Mouse (Mus musculus) right cerebral cortex, postnatal 10 days (tissue): Measurements from ENCODE around the gene Adamts13.

Source experiments
- DNase-seq, 2 experiments: peaks; one replicate each; pipeline ENCODE4 v3.0.0; 2021; ENCODE audit warnings: low spot score in 2 of 2

Gene Adamts13

DNA sequence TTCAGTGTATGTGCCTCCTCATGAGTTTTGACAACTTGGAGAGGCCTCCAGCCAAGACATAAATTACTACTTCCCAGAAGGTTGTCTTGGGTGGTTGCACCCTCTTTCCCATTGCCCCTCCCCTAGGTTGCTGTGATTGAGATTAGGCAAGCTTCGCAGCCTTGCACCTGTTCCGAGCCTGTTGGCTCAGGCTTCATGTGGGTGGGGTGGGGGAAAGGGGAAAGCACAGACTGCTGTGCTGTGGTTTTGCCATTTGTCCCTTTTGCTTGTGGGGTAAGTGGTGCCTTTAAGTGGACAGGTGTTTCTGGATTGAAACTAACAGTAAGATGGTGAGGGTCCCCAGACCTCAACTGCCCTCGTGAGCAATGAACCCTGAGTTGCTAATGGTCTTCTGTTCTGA lies 62.8 kb downstream of the Adamts13 start:
- no peak for DNase-seq

DNA sequence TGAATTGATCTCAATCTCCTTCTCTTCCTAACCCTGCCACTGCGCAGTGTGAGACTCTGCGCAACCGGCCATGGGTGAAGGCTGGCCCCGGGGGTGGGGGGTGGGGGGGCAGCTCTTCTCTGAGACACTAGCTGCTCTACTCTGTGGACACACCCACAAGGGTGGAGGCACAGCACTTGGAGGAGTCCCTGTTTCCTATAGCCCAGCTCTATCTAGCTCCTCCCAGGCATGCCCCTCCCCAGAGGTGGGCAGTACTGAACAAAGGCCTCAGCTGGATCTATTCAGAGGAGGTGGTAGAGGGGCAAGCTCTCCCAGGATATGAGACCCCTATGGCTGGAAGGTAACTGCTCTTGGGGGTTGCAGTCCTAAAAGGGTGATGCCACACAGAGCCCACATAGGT lies 63.8 kb downstream of the Adamts13 start:
- no peak for DNase-seq

DNA sequence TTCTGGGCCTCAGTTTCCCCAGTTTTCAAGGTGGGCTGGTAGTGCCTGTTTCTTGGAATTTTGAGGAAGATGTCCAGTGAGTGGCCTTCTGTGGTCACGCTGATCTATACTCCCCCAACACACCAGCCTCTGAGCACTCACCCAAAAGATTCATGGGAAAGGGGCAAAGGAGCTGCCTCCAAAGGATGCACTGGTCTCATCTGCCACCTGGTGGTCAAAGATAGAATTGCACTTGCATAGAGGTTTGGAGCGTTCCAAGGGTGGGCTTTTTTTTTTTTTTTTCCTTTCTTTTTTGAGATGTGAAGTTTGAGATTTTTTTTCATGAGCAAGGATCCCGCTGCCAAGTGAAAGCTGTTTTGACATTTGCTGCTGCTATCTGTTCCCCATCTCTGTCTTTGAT lies 65.4 kb downstream of the Adamts13 start:
- peak; percentile 83 to 90 for DNase-seq

DNA sequence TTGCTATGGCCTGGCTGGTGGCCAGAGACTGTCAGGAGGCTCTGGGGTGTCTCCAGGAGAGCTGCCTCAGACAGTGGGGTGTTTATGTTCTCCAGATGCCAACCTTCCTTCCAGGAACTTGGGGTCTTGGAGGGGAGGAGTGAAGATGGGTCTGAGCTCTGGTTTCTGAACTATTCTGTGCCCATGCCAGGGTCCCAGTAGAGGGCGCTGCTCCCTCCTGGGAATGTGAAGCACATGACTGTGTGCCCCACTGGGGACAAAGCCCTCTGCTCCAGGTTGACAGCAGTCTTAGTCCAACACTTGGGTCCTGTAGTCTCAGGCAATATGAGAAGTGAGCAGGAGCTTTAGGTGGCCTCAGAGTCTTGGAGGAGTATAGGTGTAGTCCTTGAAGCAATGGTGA lies 66.1 kb downstream of the Adamts13 start:
- no peak for DNase-seq

DNA sequence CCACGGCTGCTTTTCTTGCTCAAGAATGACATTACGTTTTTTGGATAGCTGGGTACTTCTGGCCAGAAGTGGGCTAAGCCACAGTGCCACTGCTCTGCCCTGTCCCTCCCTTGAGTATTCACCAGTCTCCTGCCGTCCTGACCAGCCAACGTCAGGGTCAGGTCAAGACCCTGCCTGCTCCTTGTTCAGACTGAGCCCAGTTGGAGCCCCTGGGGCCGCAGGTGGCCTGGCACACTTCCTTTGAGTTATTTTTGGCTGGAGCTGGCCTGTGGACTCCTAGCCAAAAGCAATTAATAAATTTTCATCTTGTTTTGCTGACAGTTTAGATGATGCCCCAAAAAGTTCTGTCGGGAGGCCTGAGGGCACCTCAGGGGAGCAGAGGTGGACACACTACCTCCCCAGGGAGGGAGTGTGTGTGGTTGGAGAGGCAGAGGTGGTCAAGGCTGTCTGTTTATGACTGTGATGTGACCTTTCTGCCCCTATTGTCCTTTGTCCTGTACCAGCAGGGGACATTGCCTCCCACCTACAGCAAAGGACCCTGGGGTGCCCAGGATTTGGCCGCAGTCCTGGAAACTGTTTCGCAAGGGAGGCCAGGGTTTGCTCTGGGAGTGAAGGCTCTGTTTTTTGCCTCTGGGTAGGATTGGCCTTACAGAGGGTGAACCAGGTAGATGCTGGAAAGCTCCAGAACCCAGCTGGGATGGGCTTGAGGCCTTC lies 69.1 kb downstream of the Adamts13 start:
- DNase-seq, result no peak

DNA sequence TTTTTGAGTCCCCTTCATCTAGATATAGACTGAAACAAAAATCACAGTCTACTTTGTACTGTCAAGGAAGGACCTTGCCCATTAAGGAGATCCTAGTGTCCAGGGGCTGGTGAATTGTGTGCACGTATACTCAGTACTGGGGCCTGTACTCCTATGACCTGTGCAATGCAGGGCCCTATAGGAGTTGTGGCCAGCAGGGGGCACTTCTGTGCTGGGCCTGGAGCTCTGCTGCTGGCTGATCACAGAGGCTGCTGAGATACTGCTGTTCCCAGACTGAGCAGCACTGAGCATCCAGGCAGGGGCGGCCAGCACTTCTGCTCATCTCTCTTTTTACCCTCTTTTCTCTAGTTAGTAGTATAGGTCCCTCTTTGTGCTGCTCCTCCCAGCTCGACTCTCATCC lies 70.2 kb downstream of the Adamts13 start:
- DNase-seq, result peak; percentile 92 to 94

DNA sequence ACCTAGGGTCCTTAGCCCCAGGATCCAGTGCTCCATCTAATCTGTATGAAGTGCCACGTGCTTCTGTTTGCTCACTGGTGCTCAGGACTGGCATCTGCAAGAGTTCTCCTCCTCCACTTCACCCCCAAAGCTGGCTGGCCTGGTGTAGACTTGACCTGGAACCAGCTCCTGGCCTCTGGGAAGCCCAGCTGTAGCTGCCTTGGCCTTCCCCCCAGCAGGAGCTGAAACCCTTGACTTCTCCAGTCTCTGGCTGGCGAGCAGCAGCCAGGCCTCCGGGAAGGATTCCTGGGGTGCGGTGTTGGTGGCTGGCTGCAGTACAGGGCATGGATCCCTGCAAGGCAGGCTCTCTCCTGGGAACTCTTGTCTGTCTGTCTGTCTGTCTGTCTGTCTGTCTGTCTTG lies 71.0 kb downstream of the Adamts13 start:
- DNase-seq, result no peak

DNA sequence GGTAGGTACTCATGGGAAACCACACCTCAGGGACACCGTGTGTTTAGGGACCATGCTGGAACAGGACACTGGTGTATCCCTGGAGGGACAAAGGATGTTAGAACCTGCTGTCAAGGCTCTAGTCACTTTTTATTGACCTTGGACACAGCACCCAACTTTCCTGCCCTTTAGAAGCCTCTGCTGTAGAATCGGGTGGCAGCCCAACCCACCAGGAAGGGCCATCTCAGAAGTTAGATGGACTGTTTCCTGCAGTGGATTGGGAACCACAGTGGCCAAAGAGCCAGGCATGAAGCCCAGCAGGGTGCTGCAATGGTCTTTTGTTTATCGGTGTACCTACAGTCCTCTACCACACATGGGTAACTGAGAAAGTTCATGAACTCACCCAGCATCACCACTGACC lies 71.4 kb downstream of the Adamts13 start:
- DNase-seq, result no peak

DNA sequence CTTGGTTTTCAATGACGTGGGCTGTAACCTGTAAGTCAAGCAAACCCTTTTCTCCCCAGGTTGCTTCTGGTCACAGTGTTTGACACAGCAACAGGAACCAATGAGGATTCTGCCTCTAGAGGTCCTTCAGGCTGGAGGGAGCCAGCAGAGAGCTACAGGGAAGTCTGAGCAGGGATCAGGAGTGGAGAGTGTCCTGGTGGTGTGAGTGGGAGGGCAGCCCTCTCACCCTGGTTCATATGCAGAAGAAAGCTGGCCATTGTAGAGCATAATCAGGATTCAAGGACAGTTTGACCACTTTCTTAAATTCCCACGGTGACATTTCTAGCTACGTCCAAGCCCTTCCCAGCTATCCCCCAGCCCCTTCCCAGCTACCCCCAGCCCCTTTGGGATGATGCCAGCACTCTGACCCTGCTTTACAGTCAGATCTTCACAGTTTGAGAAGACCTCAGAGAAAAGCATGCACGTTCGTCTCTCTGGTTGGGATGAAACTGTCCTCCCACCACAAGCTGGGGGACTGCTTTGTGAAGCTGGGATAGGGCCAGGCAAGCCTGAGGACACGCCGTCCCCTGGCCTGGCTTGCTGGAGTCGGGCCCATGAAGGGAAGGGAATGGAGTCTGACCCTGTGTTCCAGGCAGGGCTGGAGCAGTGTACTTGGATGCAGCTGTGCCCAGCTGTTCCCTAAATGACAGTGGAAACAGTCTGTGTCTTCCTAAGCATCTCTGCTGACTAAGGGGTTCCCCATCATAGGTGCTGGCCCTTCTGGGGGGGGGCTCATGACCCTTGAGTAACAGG lies 73.0 kb downstream of the Adamts13 start:
- peak; percentile 63 to 75 for DNase-seq

DNA sequence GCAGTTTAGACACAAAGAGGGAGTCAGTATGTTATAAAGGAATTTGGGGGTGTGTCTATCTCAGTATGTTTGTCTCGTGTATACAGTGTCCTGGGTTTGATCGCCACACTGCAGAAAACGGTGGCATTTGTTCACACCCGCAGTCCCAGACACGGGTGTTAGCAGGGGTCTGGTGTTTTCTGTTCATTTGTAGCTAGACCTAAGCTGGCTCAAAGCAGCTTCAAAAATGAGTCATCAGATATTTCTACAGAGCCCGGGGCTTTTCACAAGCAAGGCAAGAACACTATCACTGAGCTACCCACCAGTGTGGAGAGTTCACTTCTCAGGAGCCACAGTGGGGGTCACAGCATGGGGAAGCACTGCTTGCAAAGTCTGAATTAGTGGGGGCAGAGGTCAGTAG lies 76.2 kb downstream of the Adamts13 start:
- no peak for DNase-seq

DNA sequence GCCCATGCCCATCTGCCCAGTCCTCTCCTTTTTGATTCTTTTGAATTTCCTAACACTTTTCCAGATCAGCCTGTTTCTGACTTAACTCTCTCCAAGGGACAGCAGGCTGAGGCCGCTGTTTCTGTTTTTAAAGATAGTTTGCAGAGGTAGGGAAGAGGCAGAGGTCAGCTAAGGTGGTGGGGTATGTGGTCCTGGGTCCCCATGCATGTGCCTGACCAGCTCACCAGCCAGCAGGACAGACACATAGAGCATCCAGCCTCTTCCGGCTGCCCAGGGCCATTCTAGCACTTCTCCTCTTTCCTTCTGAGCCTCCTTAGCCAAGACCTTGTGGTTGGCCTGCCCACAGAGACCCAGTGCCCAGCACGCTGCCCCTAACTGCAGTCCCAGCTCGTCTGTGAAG lies 85.0 kb downstream of the Adamts13 start:
- DNase-seq, result no peak

DNA sequence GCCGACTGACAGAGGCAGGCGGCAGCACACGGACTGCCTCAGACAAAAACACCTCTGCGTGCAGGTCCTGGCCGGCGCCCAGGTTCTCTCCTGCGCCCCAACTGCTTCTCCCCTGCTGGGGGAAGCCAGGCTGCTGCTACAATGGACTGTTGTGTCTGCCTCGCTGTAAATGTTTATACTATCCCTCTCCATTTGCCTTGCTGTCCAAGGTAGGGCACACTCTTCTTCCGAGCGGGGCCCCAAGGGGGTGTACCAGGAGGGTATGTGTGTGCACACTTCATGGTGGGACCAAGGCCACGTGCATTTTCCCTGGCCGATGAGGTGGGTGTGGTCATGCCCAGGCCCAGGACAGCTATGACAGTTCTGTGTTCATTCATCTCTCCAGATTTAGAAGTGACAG lies 85.5 kb downstream of the Adamts13 start:
- no peak for DNase-seq

DNA sequence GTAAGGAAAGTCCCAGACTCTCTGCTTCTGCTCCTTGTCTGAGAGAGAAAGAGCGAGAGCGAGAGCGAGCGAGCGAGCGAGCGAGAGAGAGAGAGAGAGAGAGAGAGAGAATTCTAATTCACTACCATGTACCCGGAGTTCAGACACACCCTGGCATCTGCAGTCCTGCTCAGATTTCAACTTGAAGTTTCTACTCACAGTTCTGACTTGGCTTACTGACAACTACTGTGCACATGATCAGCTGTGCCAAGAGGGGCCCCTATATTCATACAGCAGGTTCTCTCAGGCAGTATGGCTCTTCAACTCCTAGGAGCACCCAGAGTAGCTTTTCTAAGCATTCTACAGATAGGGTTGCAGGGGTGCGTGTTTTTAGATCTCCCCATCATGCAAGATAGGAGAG lies 86.0 kb downstream of the Adamts13 start:
- no peak for DNase-seq
